Mouse (Mus musculus) midbrain, embryonic 15.5 days (tissue): ENCODE measurements around the gene Tex13c2. TPM values are rescaled to one million over a fixed set of nuclear protein-coding genes. Genes with fewer than 3 reads are reported as not detected.

Source experiments
- polyA plus RNA-seq: library from polyadenylated mRNA; unstranded; fragments of >200 nt; fragmentation: Nextera tagmentation; extraction: Ambion mirVana; gene quantifications from 2 replicates; pipeline ENCODE4 v1.2.1, GENCODE M21; 2015

Gene Tex13c2
- polyA plus RNA-seq, 1 experiment from 2014 or later, result not detected

Other genes starting within 250 kb of the Tex13c2 start
- 5.5 TPM in 2 replicates for gene Sh2d1a, start 12.8 kb downstream of the Tex13c2 start, polyA plus RNA-seq